Mouse (Mus musculus) cerebellum, adult 11-12 months (tissue): Measurements from ENCODE around the gene Sirt2.

Source experiments
- DNase-seq: peaks from one replicate; pipeline ENCODE4 v3.0.0; 2022

Sirt2 gene

GRCm38 (mm10) chr7:28766173-28766879, at the start of gene Sirt2:
Gene Sirt2 (plus strand): TSS chr7:28766735.
- peak; percentile 98 for DNase-seq

- DNase-seq: no peak
Observed at GRCm38 (mm10) chr7:28717726-28718125, 48.8 kb upstream of the Sirt2 start.

DNA sequence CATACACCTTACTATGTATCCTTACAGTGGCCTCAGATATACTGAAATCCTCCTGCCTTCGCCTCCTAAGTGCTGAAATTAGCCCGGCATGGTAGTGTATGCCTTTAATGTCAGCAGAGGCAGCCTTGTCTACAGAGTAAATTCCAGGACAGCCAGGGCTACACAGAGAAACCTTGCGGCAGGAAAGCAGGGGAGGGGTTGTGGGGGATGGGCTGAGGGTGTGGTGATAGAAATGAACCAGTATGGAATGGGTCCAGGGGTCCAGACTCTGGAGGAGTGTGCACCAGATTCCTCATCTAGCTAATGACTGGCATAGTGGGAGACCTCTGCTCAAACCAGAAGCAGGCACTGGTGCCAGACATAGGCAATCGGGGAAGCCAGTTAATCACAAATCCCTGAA, 47.4 kb upstream of the Sirt2 start:
- no peak for DNase-seq

DNA sequence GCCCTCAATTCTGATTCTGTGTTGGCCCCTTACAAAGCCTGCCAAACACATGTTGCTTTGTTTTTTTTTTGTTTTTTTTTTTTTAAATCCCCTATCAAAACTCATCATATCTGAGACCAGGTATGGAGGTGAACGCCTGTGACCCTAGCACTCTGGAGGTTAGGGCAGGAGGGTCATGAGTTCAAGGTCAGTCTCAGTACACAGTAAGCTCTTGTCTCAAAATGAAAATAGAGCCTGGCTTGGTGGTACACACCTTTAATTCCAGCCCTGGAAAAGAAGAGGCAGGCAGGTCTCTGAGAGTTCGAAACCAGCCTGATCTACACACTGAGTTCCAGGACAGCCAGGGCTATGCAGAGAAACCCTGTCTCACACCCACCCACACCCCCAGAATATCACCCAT, 46.9 kb upstream of the Sirt2 start:
- no peak for DNase-seq

- no peak for DNase-seq
Observed at GRCm38 (mm10) chr7:28720753-28721537, 45.6 kb upstream of the Sirt2 start.

- DNase-seq: no peak
Observed at GRCm38 (mm10) chr7:28722079-28722478, 44.5 kb upstream of the Sirt2 start.

GRCm38 (mm10) chr7:28724613-28725012, 41.9 kb upstream of the Sirt2 start:
- DNase-seq: no peak

GRCm38 (mm10) chr7:28726600-28726999, 39.9 kb upstream of the Sirt2 start:
- DNase-seq: peak; percentile 80

- DNase-seq: no peak
Observed at GRCm38 (mm10) chr7:28727649-28728340, 38.7 kb upstream of the Sirt2 start.

- DNase-seq: peak; percentile 78
Observed at GRCm38 (mm10) chr7:28732341-28733142, 34.0 kb upstream of the Sirt2 start.

DNA sequence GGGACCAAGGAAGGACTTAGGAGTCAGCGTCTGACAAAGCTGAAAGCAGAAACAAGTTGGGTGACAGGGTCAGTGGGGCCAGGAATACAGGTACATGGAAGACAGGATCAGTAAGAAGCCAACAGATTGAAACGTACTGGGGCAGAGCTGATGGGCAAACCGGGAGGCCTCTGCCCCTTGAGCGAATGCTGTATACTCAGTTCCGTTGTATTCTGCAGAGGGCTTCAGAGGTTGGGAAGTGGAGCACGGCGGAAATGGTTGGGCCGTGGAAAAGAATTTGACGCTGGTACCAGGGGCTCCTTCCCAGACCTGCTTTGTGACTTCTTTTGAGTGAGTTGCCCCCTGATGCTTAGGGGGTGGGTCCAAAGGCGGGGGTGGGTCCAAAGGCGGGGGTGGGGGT, 33.3 kb upstream of the Sirt2 start:
- no peak for DNase-seq

- no peak for DNase-seq
Observed at GRCm38 (mm10) chr7:28735701-28736100, 30.8 kb upstream of the Sirt2 start.

DNA sequence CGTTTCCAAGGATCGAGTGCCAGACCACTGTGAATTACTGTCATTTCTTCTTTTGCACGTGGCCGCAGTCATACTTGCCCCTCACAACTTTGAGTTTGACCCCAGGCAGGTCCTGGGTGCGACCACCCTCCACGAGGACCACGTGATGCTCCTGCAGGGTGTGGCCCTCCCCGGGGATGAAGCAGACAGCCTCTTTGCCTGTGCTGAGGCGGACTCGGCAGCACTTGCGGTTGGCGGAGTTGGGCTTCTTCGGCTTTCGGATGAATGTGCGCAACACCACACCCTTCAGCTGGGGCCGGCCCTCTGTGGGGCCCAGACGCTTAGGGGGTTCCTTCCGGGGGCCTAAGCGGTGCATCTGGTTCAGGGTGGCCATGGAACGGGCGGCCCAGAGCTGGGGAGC, 26.7 kb upstream of the Sirt2 start:
- peak; percentile 57 for DNase-seq

DNA sequence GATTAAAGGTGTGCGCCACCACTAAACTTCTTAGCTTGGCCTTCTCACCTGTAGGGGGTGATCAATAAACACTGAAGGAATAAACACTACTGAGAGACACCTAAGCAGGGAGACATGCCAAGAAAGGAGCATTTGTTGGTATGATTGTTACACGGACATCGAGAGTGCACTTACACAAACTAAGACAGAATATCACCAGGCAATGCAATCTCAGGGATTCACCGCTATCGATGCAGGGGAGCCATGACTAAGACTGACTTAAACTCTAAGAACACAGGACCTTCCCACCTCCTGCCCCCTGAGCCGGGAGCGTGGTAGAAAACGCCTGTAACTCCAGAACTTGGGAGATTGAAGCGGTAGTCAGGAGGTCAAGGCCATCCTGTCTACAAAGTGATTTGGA, 25.6 kb upstream of the Sirt2 start:
- DNase-seq: no peak

DNA sequence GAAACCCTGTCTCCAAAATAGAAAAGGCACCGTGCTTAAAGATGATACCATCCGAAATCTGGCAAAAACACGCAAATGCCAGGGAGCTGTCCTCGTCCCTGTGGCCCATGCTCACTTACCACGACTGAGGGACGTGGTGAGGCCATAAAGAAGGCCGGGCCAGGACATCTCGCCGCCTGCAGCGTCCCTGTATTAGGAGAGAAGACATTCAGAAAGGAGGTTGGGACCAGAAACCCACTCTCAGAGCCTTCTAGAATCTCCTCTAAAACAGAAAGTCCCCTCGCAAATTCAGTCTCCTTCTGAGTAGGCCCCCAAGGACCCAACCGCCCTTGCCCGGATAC, 25.2 kb upstream of the Sirt2 start:
- no peak for DNase-seq

GRCm38 (mm10) chr7:28741709-28742438, 24.7 kb upstream of the Sirt2 start, which contains the start of the genes Mrps12 and Sars2:
Gene Mrps12 (minus strand): TSS chr7:28741820.
Gene Sars2 (plus strand): TSS chr7:28741992.
- peak; percentile 96 for DNase-seq

- peak; percentile 6 for DNase-seq
Observed at GRCm38 (mm10) chr7:28749935-28750334, 16.6 kb upstream of the Sirt2 start.

GRCm38 (mm10) chr7:28756079-28756478, 10.5 kb upstream of the Sirt2 start, which contains the start of gene Ccer2:
Gene Ccer2 (plus strand): TSS chr7:28756174.
- no peak for DNase-seq

GRCm38 (mm10) chr7:28758623-28759022, 7.9 kb upstream of the Sirt2 start:
- DNase-seq: no peak

DNA sequence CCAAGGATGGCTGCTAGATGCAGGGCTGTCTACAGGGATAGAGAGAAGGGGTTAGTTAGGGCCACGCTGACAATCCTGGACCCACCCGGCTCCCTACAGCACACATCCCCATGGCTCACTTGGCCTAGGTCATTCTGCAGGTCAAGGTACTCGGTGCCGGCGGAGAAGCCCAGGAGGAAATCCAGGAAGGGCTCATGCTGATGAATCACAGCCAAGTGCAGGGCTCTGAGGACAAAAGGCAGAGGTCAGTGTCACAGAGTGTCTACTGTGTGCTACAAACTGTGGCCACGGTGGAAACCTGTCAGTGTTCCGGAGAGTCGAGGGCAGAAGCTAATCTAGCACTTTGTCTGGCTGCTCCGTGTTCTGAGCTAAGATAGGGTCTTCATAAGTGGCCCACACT, 4.6 kb upstream of the Sirt2 start:
- DNase-seq: no peak

- no peak for DNase-seq
Observed at GRCm38 (mm10) chr7:28765211-28765610, 1.3 kb upstream of the Sirt2 start.

DNA sequence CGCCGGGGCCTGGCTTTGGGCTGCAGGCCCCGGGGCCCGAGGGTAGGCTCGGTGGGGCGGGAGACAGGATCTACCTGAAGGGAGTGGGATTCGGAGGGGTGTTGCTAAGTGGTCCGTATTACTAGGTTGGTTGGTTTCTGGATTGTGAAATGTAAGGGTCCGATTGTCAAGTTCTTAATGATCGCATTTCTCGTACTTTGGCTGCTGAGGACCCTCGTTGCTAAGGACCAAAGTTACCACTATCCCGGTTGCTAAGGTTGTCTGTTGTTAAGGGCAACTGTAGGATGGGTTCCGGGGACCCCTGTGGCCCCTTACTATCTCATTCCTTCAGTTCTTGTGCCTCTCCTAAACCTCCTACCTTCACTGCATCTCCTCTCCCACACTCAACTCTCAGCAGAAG, 375 bp downstream of the Sirt2 start:
- DNase-seq: no peak
